31 mouse cellular contexts compared by ENCODE assay signal in the genomic region with DNA sequence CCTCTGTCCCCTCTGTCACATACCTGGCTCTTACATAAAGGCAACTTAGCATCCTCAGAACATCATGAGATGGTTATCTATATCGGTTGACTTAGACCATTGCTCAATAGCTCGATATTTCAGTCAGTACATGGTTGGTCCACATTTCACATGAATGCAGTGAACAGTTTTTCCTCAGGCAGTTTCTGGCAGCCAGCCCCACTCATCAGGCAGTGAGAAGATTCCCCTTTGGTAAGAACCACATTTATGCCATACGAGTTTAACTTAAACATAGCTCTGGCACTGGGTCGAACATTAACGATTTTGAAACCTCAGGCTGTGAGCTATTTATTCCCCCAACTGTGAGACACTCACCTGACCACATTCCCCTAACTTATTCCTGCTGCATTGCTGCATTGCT.
DNase-seq lines count a peak whose midpoint lies in the region; ATAC-seq and TF ChIP-seq lines count a peak whose summit lies in the region.
"Had no signal": no experiment of that assay in that cellular context is flagged by ENCODE, and none has a peak within 500 bp of the region (broad histone marks: within the 10 kb centered on the region; RNA-seq: fewer than 3 reads in every experiment).

No protein-coding gene starts in this region.

- no peaks in the 10 kb centered on the region for H3K27me3 ChIP-seq in forebrain, postnatal 0 days (ENCODE audit: insufficient read depth, low read length)
- H3K27me3 ChIP-seq in forebrain, embryonic 13.5 days, result no peaks in the 10 kb centered on the region
- H3K27me3 ChIP-seq in heart, embryonic 15.5 days, result no peaks in the 10 kb centered on the region
- H3K27me3 ChIP-seq: CH12.LX; forebrain, embryonic 15.5 days; limb, embryonic 12.5 days; liver, embryonic 13.5 days; midbrain, embryonic 15.5 days; neural tube, embryonic 15.5 days had no signal

- ATAC-seq in forebrain, postnatal 0 days, result no peak
- ATAC-seq in forebrain, embryonic 13.5 days, result no peak
- no peak for ATAC-seq in heart, embryonic 15.5 days (replicated peaks; ENCODE audit: insufficient number of reproducible peaks, insufficient read depth, low FRiP score, low read depth)
- ATAC-seq: activated CD4-positive, CD25-positive, alpha-beta regulatory T cell, adult 4 months; forebrain, embryonic 15.5 days; hindbrain, embryonic 16.5 days; midbrain, embryonic 15.5 days had no signal

- no peak overlapping the region for H3K27ac ChIP-seq in forebrain, postnatal 0 days (ENCODE audit: low read depth, low read length)
- H3K27ac ChIP-seq in forebrain, embryonic 13.5 days, result no peak overlapping the region
- H3K27ac ChIP-seq in heart, embryonic 15.5 days, result no peak overlapping the region
- H3K27ac ChIP-seq: forebrain, embryonic 15.5 days; gastrocnemius, adult 2 months; heart, embryonic 10.5 days; kidney, postnatal 0 days; limb, embryonic 12.5 days; liver, embryonic 13.5 days; midbrain, embryonic 10.5 days; midbrain, embryonic 15.5 days; neural tube, embryonic 15.5 days had no signal

- H3K4me2 ChIP-seq in forebrain, postnatal 0 days (ENCODE audit: low read depth), result no peak overlapping the region
- no peak overlapping the region for H3K4me2 ChIP-seq in forebrain, embryonic 13.5 days
- H3K4me2 ChIP-seq in heart, embryonic 15.5 days, result peak overlapping the region; percentile 13; the same call in 1 of the 2 replicates
- H3K4me2 ChIP-seq: forebrain, embryonic 15.5 days; limb, embryonic 12.5 days; liver, embryonic 13.5 days; midbrain, embryonic 15.5 days; neural tube, embryonic 15.5 days had no signal

- H3K9ac ChIP-seq in forebrain, postnatal 0 days, result no peak overlapping the region
- H3K9ac ChIP-seq in forebrain, embryonic 13.5 days, result no peak overlapping the region
- no peak overlapping the region for H3K9ac ChIP-seq in heart, embryonic 15.5 days
- H3K9ac ChIP-seq: forebrain, embryonic 15.5 days; limb, embryonic 12.5 days; liver, embryonic 13.5 days; midbrain, embryonic 15.5 days; neural tube, embryonic 15.5 days had no signal

- H3K4me3 ChIP-seq in forebrain, postnatal 0 days (ENCODE audit: low read depth, low read length), result no peak overlapping the region
- H3K4me3 ChIP-seq in forebrain, embryonic 13.5 days, result no peak overlapping the region
- H3K4me3 ChIP-seq in heart, embryonic 15.5 days, result no peak overlapping the region
- H3K4me3 ChIP-seq: forebrain, embryonic 15.5 days; gastrocnemius, adult 2 months; heart, embryonic 10.5 days; limb, embryonic 12.5 days; liver, embryonic 13.5 days; midbrain, embryonic 10.5 days; midbrain, embryonic 15.5 days; neural tube, embryonic 15.5 days had no signal

- peaks cover 9% of the 10 kb centered on the region; the same call in 1 of the 2 replicates for H3K36me3 ChIP-seq in forebrain, postnatal 0 days (ENCODE audit: insufficient read depth)
- peaks cover 42% of the 10 kb centered on the region for H3K36me3 ChIP-seq in forebrain, embryonic 13.5 days (ENCODE audit: poor library complexity, severe bottlenecking)
- peaks cover 6% of the 10 kb centered on the region; the same call in 1 of the 2 replicates for H3K36me3 ChIP-seq in heart, embryonic 15.5 days

- H3K4me1 ChIP-seq in forebrain, postnatal 0 days (ENCODE audit: insufficient read depth), result no peaks in the 10 kb centered on the region
- H3K4me1 ChIP-seq in forebrain, embryonic 13.5 days, result no peaks in the 10 kb centered on the region
- H3K4me1 ChIP-seq in heart, embryonic 15.5 days (replicated peaks), result peaks cover 15% of the 10 kb centered on the region
- H3K4me1 ChIP-seq: forebrain, embryonic 15.5 days; limb, embryonic 12.5 days; midbrain, embryonic 10.5 days; midbrain, embryonic 15.5 days; neural tube, embryonic 15.5 days had no signal

- no peaks in the 10 kb centered on the region for H3K9me3 ChIP-seq in forebrain, postnatal 0 days (ENCODE audit: low read length)
- peaks cover 8% of the 10 kb centered on the region for H3K9me3 ChIP-seq in forebrain, embryonic 13.5 days (replicated peaks)
- no peaks in the 10 kb centered on the region for H3K9me3 ChIP-seq in heart, embryonic 15.5 days (replicated peaks)
- H3K9me3 ChIP-seq: forebrain, embryonic 15.5 days; liver, embryonic 13.5 days; midbrain, embryonic 15.5 days; neural tube, embryonic 15.5 days had no signal

- no peak for TF ChIP-seq CTCF in forebrain, postnatal 0 days (IDR thresholded peaks at IDR 0.05; ENCODE audit: low read depth)

- WGBS in forebrain, postnatal 0 days, result 84% methylated on average over 5 of the region's 5 CpGs
- 95% methylated on average over 5 of the region's 5 CpGs for WGBS in forebrain, embryonic 13.5 days
- WGBS in heart, embryonic 15.5 days, result 73% methylated on average over 5 of the region's 5 CpGs

- intact Hi-C loops in left cerebral cortex, postnatal 14 days (cut with DNase I), result loop anchor here (5.0 kb wide), 3 partner anchors 69 to 189 kb away; no protein-coding TSS in a partner anchor

- peak; percentile 21 for DNase-seq in forebrain, postnatal 0 days
- no peak for DNase-seq in heart, adult 9 months (ENCODE audit: low spot score in 2 of 2)
- peak; percentile 56 to 57 for DNase-seq in left cerebral cortex, postnatal 14 days (ENCODE audit: low spot score in 2 of 2)
- no peak for DNase-seq in left cerebral cortex, adult 11 months (ENCODE audit: low spot score)
- DNase-seq in right cerebral cortex, postnatal 14 days, result peak; percentile 66
- no peak for DNase-seq in right cerebral cortex, adult 2 months (ENCODE audit: low spot score in 2 of 2)
- DNase-seq: adrenal gland, adult 2 months; adrenal gland, postnatal 36 days; cerebellum, adult 2 months; cerebellum, postnatal 14 days; gastrocnemius, adult 2 months; kidney, adult 18-20 months; kidney, postnatal 4 days; liver, embryonic 13.5 days; lung, adult 2 months; lung, postnatal 14 days; spleen, adult 18-20 months; thymus, adult 18-20 months; thymus, postnatal 25 days had no signal

Comparison
In these comparisons a context has a peak if more than half of its experiments do, and no peak if none do; other contexts are left out.
1. DNase-seq: peak in forebrain, postnatal 0 days (single experiment), left cerebral cortex, postnatal 14 days (2 of 2) and right cerebral cortex, postnatal 14 days (single experiment); none in heart, adult 9 months (0 of 2), left cerebral cortex, adult 11 months (single experiment) and right cerebral cortex, adult 2 months (0 of 2).